Mouse (Mus musculus) embryonic facial prominence, embryonic 13.5 days (tissue): ENCODE measurements at regions not wholly inside any gene's neighbourhood (a gene's known extent, or its start where the extent isn't known, plus 50 kb on each side); places are given as distances from the start of the nearest gene placed in this dataset.

Source experiments
- ATAC-seq: fragments of 200-750 bp; cut with Nextera tagmentation; 2 replicates; pipeline ENCODE4 v1.8.0; 2017; ENCODE audit warnings: low read depth; ENCODE audit not compliant: insufficient number of reproducible peaks, insufficient read depth, low FRiP score, low TSS enrichment
- H3K27ac ChIP-seq: fragments of 300-500 bp; sonication (generic); 2 replicates; pipeline ENCODE4 v1.5.1; 2015; ENCODE audit warnings: moderate library complexity, mild to moderate bottlenecking, inconsistent platforms
- H3K27me3 ChIP-seq: fragments of 300-500 bp; sonication (generic); 2 replicates; pipeline ENCODE4 v1.6.1; 2015; ENCODE audit warnings: mild to moderate bottlenecking, inconsistent platforms
- H3K36me3 ChIP-seq: fragments of 300-500 bp; sonication (generic); 2 replicates; pipeline ENCODE4 v1.6.1; 2015; ENCODE audit warnings: mild to moderate bottlenecking, inconsistent platforms
- H3K4me1 ChIP-seq: fragments of 300-500 bp; sonication (generic); 2 replicates; pipeline ENCODE4 v1.6.1; 2015; ENCODE audit warnings: inconsistent platforms
- H3K4me2 ChIP-seq: fragments of 300-500 bp; sonication (generic); 2 replicates; pipeline ENCODE4 v1.6.1; 2015; ENCODE audit warnings: moderate library complexity, mild to moderate bottlenecking, inconsistent platforms
- H3K4me3 ChIP-seq: fragments of 300-500 bp; sonication (generic); 2 replicates; pipeline ENCODE4 v1.5.1; 2015; ENCODE audit warnings: mild to moderate bottlenecking, inconsistent platforms
- H3K9ac ChIP-seq: fragments of 300-500 bp; sonication (generic); 2 replicates; pipeline ENCODE4 v1.6.1; 2015; ENCODE audit warnings: mild to moderate bottlenecking, inconsistent platforms
- H3K9me3 ChIP-seq: fragments of 300-500 bp; sonication (generic); 2 replicates; pipeline ENCODE4 v1.6.1; 2016; ENCODE audit warnings: inconsistent platforms
- WGBS: fragments of 180-500 bp; shearing (Covaris S2); methylation state at CpG from one replicate; pipeline ENCODE4 v1.1.7; 2015; ENCODE audit warnings: mixed read lengths; 5-methylcytosine and 5-hydroxymethylcytosine counted together

GRCm38 (mm10) chr5:64602996-64603755, 200.0 kb upstream of the Klf3 start:
- WGBS: 84% methylated on average over 11 of the region's 11 CpGs
- no peaks in the 10 kb centered on the region for H3K9me3 ChIP-seq
- H3K4me2 ChIP-seq: no peak overlapping the region
- no peak for ATAC-seq
- no peak overlapping the region for H3K9ac ChIP-seq
- H3K27me3 ChIP-seq: no peaks in the 10 kb centered on the region
- H3K4me3 ChIP-seq: no peak overlapping the region
- no peaks in the 10 kb centered on the region for H3K36me3 ChIP-seq
- H3K27ac ChIP-seq: no peak overlapping the region
- H3K4me1 ChIP-seq: peaks cover 16% of the 10 kb centered on the region

DNA sequence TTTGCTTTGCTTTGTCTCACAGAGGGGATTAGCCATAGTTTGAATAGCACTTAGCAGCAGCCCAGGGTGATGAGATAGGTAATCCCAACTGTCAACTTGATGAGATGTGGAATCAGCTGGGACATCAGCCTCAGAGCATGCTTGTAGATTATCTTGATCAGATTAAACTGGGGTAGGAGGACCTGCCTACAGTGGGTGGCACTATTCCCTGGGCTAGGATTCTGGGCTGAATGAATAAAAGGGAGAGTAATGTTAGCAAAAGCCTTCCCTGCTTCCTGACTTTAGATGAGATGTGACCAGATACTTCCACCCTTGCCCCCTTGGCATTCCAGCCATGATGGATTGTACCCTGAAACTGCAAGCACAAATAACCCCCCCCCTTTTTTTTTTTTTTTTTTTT, 198.0 kb upstream of the Klf3 start:
- no peak overlapping the region for H3K27ac ChIP-seq
- no peaks in the 10 kb centered on the region for H3K27me3 ChIP-seq
- H3K4me2 ChIP-seq: no peak overlapping the region
- H3K36me3 ChIP-seq: no peaks in the 10 kb centered on the region
- no peak overlapping the region for H3K9ac ChIP-seq
- no peaks in the 10 kb centered on the region for H3K9me3 ChIP-seq
- ATAC-seq: no peak
- H3K4me3 ChIP-seq: no peak overlapping the region
- peaks cover 11% of the 10 kb centered on the region for H3K4me1 ChIP-seq

- Histone ChIP-seq H3K4me1 (peaks cover 12% of the 10 kb centered on the region), H3K27me3 (no peaks in the 10 kb centered on the region), H3K9me3 (no peaks in the 10 kb centered on the region), H3K27ac (no peak overlapping the region), H3K4me3 (no peak overlapping the region), H3K9ac (no peak overlapping the region), H3K36me3 (no peaks in the 10 kb centered on the region), H3K4me2 (no peak overlapping the region)
- ATAC-seq: no peak
- WGBS: 61% methylated on average over 5 of the region's 5 CpGs
Measured at GRCm38 (mm10) chr5:64605991-64606390, 197.2 kb upstream of the Klf3 start.

DNA sequence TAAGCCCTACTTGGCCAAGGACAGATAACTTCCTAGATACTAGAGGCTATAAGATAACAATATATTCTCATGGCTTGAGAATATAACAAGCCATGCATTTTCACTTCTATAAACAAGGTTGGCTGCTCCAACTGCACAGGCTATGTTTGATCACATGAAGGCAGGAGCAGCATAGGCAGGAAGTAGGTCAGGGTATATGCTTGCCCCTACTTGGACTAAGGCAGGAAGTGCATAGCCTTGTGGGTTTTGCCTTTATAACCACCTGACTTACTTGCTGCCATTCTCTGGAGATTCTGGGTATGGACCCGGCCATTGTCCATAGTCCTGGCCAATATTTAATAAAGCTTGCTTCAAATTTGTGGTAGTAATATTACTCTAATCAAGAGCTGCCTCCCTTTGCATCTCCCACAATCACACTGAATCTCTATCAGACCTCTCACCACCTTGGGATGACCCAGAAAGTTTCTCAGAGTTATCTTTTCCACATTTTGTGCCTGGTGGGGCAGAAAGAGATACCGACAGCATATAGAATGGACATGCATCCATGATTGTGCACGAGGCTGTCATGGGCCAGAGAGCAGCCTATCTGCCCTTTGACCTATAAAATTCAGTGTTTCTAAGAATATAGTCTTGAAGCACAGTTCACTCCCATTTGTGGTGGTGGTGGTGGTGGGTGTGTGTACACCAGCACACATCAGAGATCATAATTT, 193.7 kb upstream of the Klf3 start:
- WGBS: 69% methylated on average over 3 of the region's 3 CpGs
- Histone ChIP-seq H3K4me1 (peaks cover 13% of the 10 kb centered on the region), H3K27ac (no peak overlapping the region), H3K9ac (no peak overlapping the region), H3K36me3 (no peaks in the 10 kb centered on the region), H3K4me2 (no peak overlapping the region), H3K9me3 (no peaks in the 10 kb centered on the region), H3K27me3 (no peaks in the 10 kb centered on the region), H3K4me3 (no peak overlapping the region)
- ATAC-seq: no peak

GRCm38 (mm10) chr5:64610146-64610545, 193.0 kb upstream of the Klf3 start:
- no peak for ATAC-seq
- Histone ChIP-seq H3K4me3 (no peak overlapping the region), H3K9me3 (no peaks in the 10 kb centered on the region), H3K4me1 (peaks cover 13% of the 10 kb centered on the region), H3K27ac (0 out of 2 replicates have a peak overlapping the region, but pooled peaks have one; percentile 71), H3K4me2 (no peak overlapping the region), H3K36me3 (no peaks in the 10 kb centered on the region), H3K9ac (no peak overlapping the region; the same call in 1 of the 2 replicates), H3K27me3 (no peaks in the 10 kb centered on the region)
- 15% methylated on average over 3 of the region's 3 CpGs for WGBS

DNA sequence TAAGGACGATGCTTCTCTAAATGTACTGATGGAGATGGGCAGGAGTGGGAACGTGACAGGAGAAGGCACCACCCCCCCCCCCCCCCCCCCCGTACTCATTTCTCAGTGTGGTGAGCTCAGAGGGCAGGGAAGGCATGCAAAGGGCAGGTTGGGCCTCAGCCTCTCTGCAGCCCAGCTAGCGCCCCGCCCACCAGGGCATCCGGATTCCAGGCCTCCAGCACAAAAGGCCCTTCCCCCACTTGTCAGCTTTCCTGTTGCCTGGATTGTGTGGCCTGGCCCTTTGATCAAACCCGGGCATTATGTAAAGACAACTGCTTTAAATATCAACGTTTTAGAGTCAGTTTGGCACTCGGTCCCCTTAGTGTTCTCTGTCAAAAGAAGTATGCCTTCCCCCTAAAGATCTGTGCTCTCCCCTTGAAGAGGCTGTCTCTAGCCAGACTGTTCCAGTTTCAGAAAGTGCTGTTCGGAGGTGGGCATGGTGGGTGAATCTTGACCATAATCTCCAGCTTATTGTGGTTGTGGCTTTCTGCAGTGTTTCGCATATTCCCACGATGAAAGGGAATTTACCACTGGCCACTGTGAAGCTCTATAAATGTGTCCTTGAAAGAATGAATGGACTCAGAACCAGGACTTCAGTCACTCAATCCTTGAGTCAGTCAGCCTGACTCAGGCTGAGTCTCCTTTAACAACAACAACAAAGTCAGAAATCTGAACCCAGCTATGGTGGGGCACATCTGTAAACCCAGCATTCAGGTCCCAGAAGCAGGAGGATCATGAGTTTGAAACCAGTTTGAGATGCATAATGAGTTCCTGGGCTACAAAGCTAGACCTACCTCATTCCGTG, 192.4 kb upstream of the Klf3 start:
- H3K9ac ChIP-seq: no peak overlapping the region; the same call in 1 of the 2 replicates
- H3K4me2 ChIP-seq: 0 out of 2 replicates have a peak overlapping the region, but pooled peaks have one; percentile 1
- H3K9me3 ChIP-seq: no peaks in the 10 kb centered on the region
- WGBS: 15% methylated on average over 12 of the region's 13 CpGs
- peak overlapping the region; percentile 71 for H3K27ac ChIP-seq
- no peak overlapping the region for H3K4me3 ChIP-seq
- H3K27me3 ChIP-seq: no peaks in the 10 kb centered on the region
- peak; percentile 62 for ATAC-seq
- no peaks in the 10 kb centered on the region for H3K36me3 ChIP-seq
- peaks cover 13% of the 10 kb centered on the region for H3K4me1 ChIP-seq

GRCm38 (mm10) chr5:64612017-64612416, 191.2 kb upstream of the Klf3 start:
- H3K27me3 ChIP-seq: no peaks in the 10 kb centered on the region
- H3K36me3 ChIP-seq: no peaks in the 10 kb centered on the region
- WGBS: 91% methylated on average over 7 of the region's 7 CpGs
- no peak overlapping the region for H3K4me3 ChIP-seq
- no peak overlapping the region for H3K4me2 ChIP-seq
- no peaks in the 10 kb centered on the region for H3K9me3 ChIP-seq
- no peak overlapping the region for H3K9ac ChIP-seq
- peaks cover 13% of the 10 kb centered on the region for H3K4me1 ChIP-seq
- no peak overlapping the region for H3K27ac ChIP-seq
- ATAC-seq: no peak

- Histone ChIP-seq H3K4me1 (peaks cover 13% of the 10 kb centered on the region), H3K36me3 (no peaks in the 10 kb centered on the region), H3K4me3 (no peak overlapping the region), H3K27ac (no peak overlapping the region), H3K4me2 (no peak overlapping the region), H3K9me3 (no peaks in the 10 kb centered on the region), H3K9ac (no peak overlapping the region), H3K27me3 (no peaks in the 10 kb centered on the region)
- no peak for ATAC-seq
- whole genome bisulfite sequencing: 95% methylated on average over 3 of the region's 3 CpGs
Measured at GRCm38 (mm10) chr5:64613696-64614095, 189.5 kb upstream of the Klf3 start.

DNA sequence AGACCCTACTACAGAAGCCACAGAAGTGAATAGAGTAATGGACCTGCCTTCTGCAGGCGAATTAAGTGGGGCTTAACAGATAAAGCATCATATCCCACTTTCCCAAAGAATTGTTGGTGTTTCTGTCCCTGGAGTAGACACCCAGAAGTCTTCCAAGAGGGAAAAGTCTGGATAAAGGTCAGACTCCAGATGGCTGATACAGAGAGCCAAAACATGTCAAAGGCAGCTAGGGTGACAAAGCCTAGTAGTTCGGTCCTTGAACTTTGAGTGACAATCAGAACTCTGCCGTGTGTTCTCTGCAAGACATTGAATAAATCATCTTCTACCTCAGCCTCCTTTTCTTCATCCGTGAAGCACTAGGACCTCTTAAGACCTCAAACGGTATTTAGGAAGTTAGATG, 185.1 kb upstream of the Klf3 start:
- H3K4me3 ChIP-seq: no peak overlapping the region
- WGBS: 77% methylated on average over 5 of the region's 5 CpGs
- no peak for ATAC-seq

GRCm38 (mm10) chr5:64619752-64620151, 183.4 kb upstream of the Klf3 start:
- H3K27me3 ChIP-seq: no peaks in the 10 kb centered on the region
- no peak for ATAC-seq
- H3K4me1 ChIP-seq: 0 out of 2 replicates have a peak, but pooled peaks cover 3% of the 10 kb centered on the region
- no peak overlapping the region for H3K9ac ChIP-seq
- no peak overlapping the region for H3K27ac ChIP-seq
- H3K4me3 ChIP-seq: no peak overlapping the region
- no peaks in the 10 kb centered on the region for H3K9me3 ChIP-seq
- H3K4me2 ChIP-seq: no peak overlapping the region
- 79% methylated on average over 5 of the region's 5 CpGs for WGBS
- H3K36me3 ChIP-seq: no peaks in the 10 kb centered on the region

More for the DNA sequence above, 185.1 kb upstream of the Klf3 start:
- H3K27me3 ChIP-seq: no peaks in the 10 kb centered on the region
- no peak overlapping the region for H3K27ac ChIP-seq
- H3K4me1 ChIP-seq: no peaks in the 10 kb centered on the region
- H3K9me3 ChIP-seq: no peaks in the 10 kb centered on the region
- no peaks in the 10 kb centered on the region for H3K36me3 ChIP-seq
- H3K9ac ChIP-seq: no peak overlapping the region
- no peak overlapping the region for H3K4me2 ChIP-seq

DNA sequence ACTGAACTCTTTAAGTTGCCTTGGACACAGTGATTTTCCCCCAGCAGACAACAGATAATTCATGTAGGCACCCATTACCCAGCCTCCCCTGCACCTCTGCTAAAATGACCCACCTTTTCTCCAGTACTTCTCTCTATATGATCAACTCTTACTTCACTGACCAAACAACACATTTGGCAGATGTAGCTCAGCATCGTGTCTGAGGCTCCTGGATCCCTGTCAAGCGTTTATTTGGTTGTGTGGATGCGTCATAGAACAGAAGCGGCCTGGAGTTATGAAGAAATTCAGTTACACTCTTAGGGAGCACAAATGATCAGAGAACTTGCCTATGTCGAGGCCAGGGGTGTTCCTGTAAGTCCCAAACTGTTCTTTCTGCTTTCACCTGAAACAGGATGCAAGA, 182.5 kb upstream of the Klf3 start:
- Histone ChIP-seq H3K36me3 (no peaks in the 10 kb centered on the region), H3K4me2 (no peak overlapping the region), H3K9me3 (no peaks in the 10 kb centered on the region), H3K9ac (no peak overlapping the region), H3K4me3 (no peak overlapping the region), H3K4me1 (peaks cover 11% of the 10 kb centered on the region), H3K27me3 (no peaks in the 10 kb centered on the region), H3K27ac (no peak overlapping the region)
- ATAC-seq: no peak
- 88% methylated on average over 5 of the region's 5 CpGs for WGBS
